Comparison of ENCODE assay signal across 9 mouse cellular contexts in genomic region chr5:65900862-65901265, GRCm38 (mm10). TPM values are rescaled to one million over a fixed set of nuclear protein-coding genes. Genes with fewer than 3 reads are reported as not detected.
A peak's percentile ranks its signal among the peaks of the same experiment; 100 is the strongest.
DNase-seq lines count a peak whose midpoint lies in the region; ATAC-seq and TF ChIP-seq lines count a peak whose summit lies in the region.
"Had no signal": no experiment of that assay in that cellular context is flagged by ENCODE, and none has a peak within 500 bp of the region (broad histone marks: within the 10 kb centered on the region; RNA-seq: fewer than 3 reads in every experiment).

No protein-coding gene starts in this region.

- H3K36me3 ChIP-seq in limb, embryonic 12.5 days = no peaks in the 10 kb centered on the region
- H3K36me3 ChIP-seq in limb, embryonic 10.5 days = no peaks in the 10 kb centered on the region
- peaks cover 37% of the 10 kb centered on the region for H3K36me3 ChIP-seq in megakaryocyte, embryonic 14.5 days (replicated peaks; ENCODE audit: low read length)

- TF ChIP-seq POLR2A in bone marrow, adult 2 months (IDR thresholded peaks at IDR 0.05; ENCODE audit: borderline replicate concordance, control insufficient read depth, low read depth, low read length) = no peak

- H3K4me1 ChIP-seq in limb, embryonic 12.5 days (replicated peaks) = no peaks in the 10 kb centered on the region
- H3K4me1 ChIP-seq in limb, embryonic 10.5 days = no peaks in the 10 kb centered on the region
- H3K4me1 ChIP-seq in bone marrow, adult 2 months (ENCODE audit: control insufficient read depth, insufficient read depth, low read length) = peaks cover 8% of the 10 kb centered on the region
- H3K4me1 ChIP-seq in megakaryocyte, embryonic 14.5 days = peaks cover 72% of the 10 kb centered on the region

- no peak overlapping the region for H3K9ac ChIP-seq in limb, embryonic 12.5 days (replicated peaks)

- H3K9me3 ChIP-seq in limb, embryonic 12.5 days = peaks cover 31% of the 10 kb centered on the region
- peaks cover 4% of the 10 kb centered on the region; the same call in 1 of the 2 replicates for H3K9me3 ChIP-seq in limb, embryonic 10.5 days (replicated peaks)
- H3K9me3 ChIP-seq in megakaryocyte, embryonic 14.5 days = peaks cover 28% of the 10 kb centered on the region

- DNase-seq in limb, embryonic 10.5 days (ENCODE audit: low spot score) = no peak
- DNase-seq in heart, postnatal 14 days = peak; percentile 15 to 31
- DNase-seq in right cerebral cortex, postnatal 14 days = no peak
- DNase-seq in left cerebral cortex, adult 8-10 months (ENCODE audit: low spot score in 2 of 2) = no peak
- DNase-seq in adrenal gland, adult 8-10 months = no peak

- 62% methylated on average over 7 of the region's 7 CpGs for WGBS in limb, embryonic 12.5 days
- 80% methylated on average over 7 of the region's 7 CpGs for WGBS in limb, embryonic 10.5 days
- 1% methylated on average over 7 of the region's 7 CpGs for WGBS in bone marrow, adult 2 months

- no peak overlapping the region for H3K4me2 ChIP-seq in limb, embryonic 12.5 days

- H3K4me3 ChIP-seq in limb, embryonic 12.5 days (replicated peaks) = no peak overlapping the region
- H3K4me3 ChIP-seq in limb, embryonic 10.5 days = no peak overlapping the region
- no peak overlapping the region for H3K4me3 ChIP-seq in bone marrow, adult 2 months (replicated peaks; ENCODE audit: control insufficient read depth, low read depth, low read length)
- H3K4me3 ChIP-seq in megakaryocyte, embryonic 14.5 days (replicated peaks) = peak overlapping the region; percentile 88

- intact Hi-C loops in heart, postnatal 14 days (cut with DNase I) = no loop called here

- no peak overlapping the region for H3K27ac ChIP-seq in limb, embryonic 12.5 days
- H3K27ac ChIP-seq in limb, embryonic 10.5 days = no peak overlapping the region
- peak overlapping the region; percentile 34; the same call in 1 of the 2 replicates for H3K27ac ChIP-seq in bone marrow, adult 2 months (ENCODE audit: control insufficient read depth, insufficient read depth, low read depth, low read length, poor library complexity)

- no peaks in the 10 kb centered on the region for H3K27me3 ChIP-seq in limb, embryonic 12.5 days
- no peaks in the 10 kb centered on the region for H3K27me3 ChIP-seq in limb, embryonic 10.5 days (ENCODE audit: low read depth, poor library complexity, severe bottlenecking)
- H3K27me3 ChIP-seq in megakaryocyte, embryonic 14.5 days (replicated peaks) = no peaks in the 10 kb centered on the region

- ATAC-seq in limb, embryonic 12.5 days (ENCODE audit: insufficient number of reproducible peaks, insufficient read depth, low FRiP score, low TSS enrichment, low read depth) = 0 out of 2 replicates have a peak, but pooled peaks have one; percentile 31

- peak; percentile 28; the same call in 1 of the 2 replicates for TF ChIP-seq CTCF in bone marrow, adult 2 months (IDR thresholded peaks at IDR 0.05; ENCODE audit: control insufficient read depth, insufficient read depth, low read length)

RNA-seq across cellular contexts. Expression of gene Chrna9, which starts 33.9 kb away (rescaled TPM):
- 0.40 and 0.49 TPM in 2 replicates for polyA plus RNA-seq in limb, embryonic 12.5 days (2016; fragmentation: Nextera tagmentation; extraction: Ambion mirVana)
- polyA plus RNA-seq in limb, embryonic 10.5 days (2016; fragmentation: Nextera tagmentation; extraction: Ambion mirVana) = 0.23 TPM in 1 of 2 replicates, not detected in the other
- 2.8 TPM in 1 of 2 replicates, not detected in the other for polyA plus RNA-seq in bone marrow, adult 2 months (2011; ENCODE audit: insufficient read depth, insufficient read length, low replicate concordance, missing spikeins)
- 1 to 10 TPM in 1 of 2 experiments, under 1 TPM in 1; 0.14 to 5.2 TPM for total RNA-seq in heart, postnatal 14 days (2021)
- not detected in 2 replicates for polyA plus RNA-seq in megakaryocyte, embryonic 14.5 days (2012; ENCODE audit: insufficient read depth, low replicate concordance)
- total RNA-seq in left cerebral cortex, adult 8-10 months (2022) = not detected
- not detected for total RNA-seq in adrenal gland, adult 8-10 months (2022)
- total RNA-seq: liver, adult 2 months had no signal
- polyA plus RNA-seq: liver, adult 2 months had no signal

RNA-seq across cellular contexts. Expression of gene Rhoh, which starts 39.9 kb away (rescaled TPM):
- polyA plus RNA-seq in limb, embryonic 12.5 days (2016; fragmentation: Nextera tagmentation; extraction: Ambion mirVana) = 0.46 and 0.59 TPM in 2 replicates
- polyA plus RNA-seq in limb, embryonic 10.5 days (2016; fragmentation: Nextera tagmentation; extraction: Ambion mirVana) = 0.16 and 0.19 TPM in 2 replicates
- polyA plus RNA-seq in bone marrow, adult 2 months (2011; ENCODE audit: insufficient read depth, insufficient read length, low replicate concordance, missing spikeins) = 12.3 and 18.4 TPM in 2 replicates
- 1 to 10 TPM in 1 of 2 experiments, under 1 TPM in 1; 0.57 to 4.5 TPM for total RNA-seq in heart, postnatal 14 days (2021)
- polyA plus RNA-seq in megakaryocyte, embryonic 14.5 days (2012; ENCODE audit: insufficient read depth, low replicate concordance) = 0.70 TPM in 1 of 2 replicates, not detected in the other
- 1 to 10 TPM in 2 of 4 experiments, under 1 TPM in 2; 0.67 to 2.4 (median 1.6) TPM for total RNA-seq in left cerebral cortex, adult 8-10 months (2022)
- 1 to 10 TPM in 1 of 4 experiments, under 1 TPM in 3; 0.45 to 1.2 (median 0.80) TPM for total RNA-seq in adrenal gland, adult 8-10 months (2022)

Comparison
In these comparisons a context has a peak if more than half of its experiments do, and no peak if none do; other contexts are left out.
1. DNase-seq: peak in heart, postnatal 14 days (2 of 2); none in limb, embryonic 10.5 days (single experiment), right cerebral cortex, postnatal 14 days (single experiment), left cerebral cortex, adult 8-10 months (0 of 2) and adrenal gland, adult 8-10 months (single experiment).